Mouse (Mus musculus) thymus, adult 2 months (tissue): ENCODE data around the gene Ankrd39. TPM values are rescaled to one million over a fixed set of nuclear protein-coding genes. Genes with fewer than 3 reads are reported as not detected.

Experiments used
- DNase-seq: peaks from one replicate; pipeline ENCODE4 v3.0.0; 2021
- H3K27ac ChIP-seq: fragments of 200-500 bp; 2 replicates; pipeline ENCODE4 v1.5.1; 2012; ENCODE audit warnings: low read length, control low read depth; ENCODE audit not compliant: control insufficient read depth, insufficient read depth
- H3K27me3 ChIP-seq: fragments of 200-500 bp; 2 replicates; pipeline ENCODE4 v1.6.1; 2012; ENCODE audit warnings: mild to moderate bottlenecking, low read length, moderate library complexity, mixed read lengths; ENCODE audit not compliant: control insufficient read depth, insufficient read depth
- H3K36me3 ChIP-seq: fragments of 200-500 bp; 2 replicates; pipeline ENCODE4 v1.6.1; 2012; ENCODE audit warnings: mild to moderate bottlenecking, low read length, moderate library complexity; ENCODE audit not compliant: control insufficient read depth, insufficient read depth
- H3K4me1 ChIP-seq: fragments of 200-500 bp; replicated peaks from 2 replicates; pipeline ENCODE4 v1.6.1; 2012; ENCODE audit warnings: low read length; ENCODE audit not compliant: control insufficient read depth, insufficient read depth
- H3K4me3 ChIP-seq: fragments of 200-500 bp; 2 replicates; pipeline ENCODE4 v1.5.1; 2012; ENCODE audit warnings: mild to moderate bottlenecking, low read length, control low read depth, moderate library complexity; ENCODE audit not compliant: control insufficient read depth, insufficient read depth
- CTCF ChIP-seq: fragments of 200-500 bp; IDR thresholded peaks from 2 replicates; pipeline ENCODE4 v1.5.1; 2012; ENCODE audit warnings: mild to moderate bottlenecking, control low read depth, low read length, moderate library complexity, borderline replicate concordance; ENCODE audit not compliant: control insufficient read depth, poor library complexity, insufficient read depth; ENCODE audit errors: extremely low read depth
- POLR2A ChIP-seq: fragments of 200-500 bp; IDR thresholded peaks from 2 replicates; pipeline ENCODE4 v1.6.1; 2012; ENCODE audit warnings: mild to moderate bottlenecking, low read length, control low read depth, moderate library complexity; ENCODE audit not compliant: control insufficient read depth, poor library complexity, insufficient read depth; ENCODE audit errors: extremely low read depth
- WGBS: fragments of 180-500 bp; shearing (Covaris S2); methylation state at CpG from one replicate; pipeline ENCODE4 v1.1.7; 2018; 5-methylcytosine and 5-hydroxymethylcytosine counted together
- polyA plus RNA-seq: library from polyadenylated mRNA; depleted of rRNA; stranded (reverse); fragments of >200 nt; gene quantifications from 2 replicates; pipeline ENCODE4 v1.2.3, GENCODE M21; 2012

Gene Ankrd39
- polyA plus RNA-seq, 1 experiment: 48.4 TPM

GRCm38 (mm10) chr1:36547981-36548598 lies 845 bp upstream of the Ankrd39 start:
- Histone ChIP-seq H3K36me3 (no peaks in the 10 kb centered on the region), H3K27me3 (no peaks in the 10 kb centered on the region), H3K4me3 (no peak overlapping the region), H3K4me1 (peaks cover 5% of the 10 kb centered on the region), H3K27ac (no peak overlapping the region)
- 92% methylated on average over 9 of the region's 9 CpGs for WGBS
- DNase-seq: no peak
- no peak for TF ChIP-seq CTCF
- no peak for TF ChIP-seq POLR2A

DNA sequence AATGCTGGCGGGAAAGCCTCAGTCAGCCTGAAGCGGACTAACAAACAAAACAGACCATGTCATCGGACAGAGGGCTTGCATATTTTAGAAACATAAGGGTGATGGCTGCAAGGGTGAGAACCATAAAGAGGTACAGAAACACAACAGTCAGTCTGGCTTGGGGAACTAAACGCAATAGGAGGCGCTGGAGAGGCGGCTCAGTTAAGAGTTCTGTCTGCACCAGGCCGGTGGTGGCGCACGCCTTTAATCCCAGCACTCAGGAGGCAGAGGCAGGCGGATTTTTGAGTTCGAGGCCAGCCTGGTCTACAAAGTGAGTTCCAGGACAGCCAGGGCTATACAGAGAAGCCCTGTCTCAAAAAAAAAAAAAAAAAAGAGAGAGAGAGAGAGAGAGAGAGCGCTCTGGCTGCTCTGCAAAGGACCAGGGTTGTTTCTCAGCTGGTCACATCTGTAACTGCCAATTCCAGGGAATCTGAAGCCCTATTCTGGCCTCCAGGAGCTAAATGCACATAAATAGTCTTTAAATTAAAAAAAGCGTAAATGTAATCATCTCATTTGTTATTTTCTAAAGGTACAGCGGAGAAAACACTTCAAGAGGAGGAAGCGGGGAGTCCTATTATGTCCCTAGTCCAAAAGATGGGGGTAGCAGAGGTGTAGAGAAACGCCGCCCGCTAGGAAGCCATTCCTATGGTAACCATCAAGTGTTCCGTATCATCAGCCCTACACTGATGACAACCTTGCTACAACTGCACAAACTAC lies 1.2 kb downstream of the Ankrd39 start:
- Histone ChIP-seq H3K36me3 (peaks cover 9% of the 10 kb centered on the region; the same call in 1 of the 2 replicates), H3K4me1 (peaks cover 5% of the 10 kb centered on the region), H3K27ac (no peak overlapping the region; the same call in 1 of the 2 replicates), H3K27me3 (no peaks in the 10 kb centered on the region), H3K4me3 (peak overlapping the region; percentile 77; the same call in 1 of the 2 replicates)
- no peak for TF ChIP-seq CTCF
- 64% methylated on average over 19 of the region's 19 CpGs for WGBS
- peak; percentile 61 for DNase-seq

DNA sequence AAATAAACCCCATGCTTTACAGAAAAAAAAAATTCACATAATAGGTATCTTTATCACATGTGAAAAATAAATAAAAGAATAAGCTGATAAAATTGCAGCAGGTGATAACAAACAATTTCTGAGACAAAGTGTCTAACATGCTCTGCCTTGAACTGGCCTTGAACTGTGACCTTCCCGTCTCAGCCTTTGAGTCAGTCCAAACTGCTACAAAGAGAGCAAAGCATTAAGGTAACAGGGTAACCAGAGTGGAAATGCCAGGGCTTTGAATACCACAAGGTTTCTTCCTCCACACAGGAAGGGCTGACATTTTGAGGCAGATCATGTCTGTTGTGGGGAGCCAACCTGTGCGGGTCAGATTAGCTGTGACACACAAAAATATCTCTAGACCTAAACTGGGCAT lies 1.9 kb downstream of the Ankrd39 start:
- TF ChIP-seq CTCF (no peak), POLR2A (no peak)
- H3K27me3 ChIP-seq: no peaks in the 10 kb centered on the region
- DNase-seq: no peak
- no peak overlapping the region; the same call in 1 of the 2 replicates for H3K27ac ChIP-seq
- H3K36me3 ChIP-seq: peaks cover 11% of the 10 kb centered on the region; the same call in 1 of the 2 replicates
- H3K4me1 ChIP-seq: peaks cover 5% of the 10 kb centered on the region
- WGBS: 34% methylated on average over 2 of the region's 2 CpGs
- no peak overlapping the region for H3K4me3 ChIP-seq

GRCm38 (mm10) chr1:36542925-36543324 lies 4.3 kb downstream of the Ankrd39 start:
- TF ChIP-seq POLR2A (no peak), CTCF (no peak)
- DNase-seq: no peak
- peaks cover 17% of the 10 kb centered on the region; the same call in 1 of the 2 replicates for H3K36me3 ChIP-seq
- no peak overlapping the region for H3K4me3 ChIP-seq
- 98% methylated on average over 9 of the region's 9 CpGs for WGBS
- H3K4me1 ChIP-seq: peaks cover 5% of the 10 kb centered on the region
- no peaks in the 10 kb centered on the region for H3K27me3 ChIP-seq
- H3K27ac ChIP-seq: no peak overlapping the region

GRCm38 (mm10) chr1:36541844-36542243 lies 5.4 kb downstream of the Ankrd39 start:
- 98% methylated on average over 16 of the region's 16 CpGs for WGBS
- Histone ChIP-seq H3K4me3 (no peak overlapping the region), H3K27ac (no peak overlapping the region), H3K4me1 (peaks cover 5% of the 10 kb centered on the region), H3K27me3 (no peaks in the 10 kb centered on the region), H3K36me3 (peaks cover 17% of the 10 kb centered on the region; the same call in 1 of the 2 replicates)
- no peak for TF ChIP-seq CTCF
- no peak for TF ChIP-seq POLR2A
- DNase-seq: no peak

DNA sequence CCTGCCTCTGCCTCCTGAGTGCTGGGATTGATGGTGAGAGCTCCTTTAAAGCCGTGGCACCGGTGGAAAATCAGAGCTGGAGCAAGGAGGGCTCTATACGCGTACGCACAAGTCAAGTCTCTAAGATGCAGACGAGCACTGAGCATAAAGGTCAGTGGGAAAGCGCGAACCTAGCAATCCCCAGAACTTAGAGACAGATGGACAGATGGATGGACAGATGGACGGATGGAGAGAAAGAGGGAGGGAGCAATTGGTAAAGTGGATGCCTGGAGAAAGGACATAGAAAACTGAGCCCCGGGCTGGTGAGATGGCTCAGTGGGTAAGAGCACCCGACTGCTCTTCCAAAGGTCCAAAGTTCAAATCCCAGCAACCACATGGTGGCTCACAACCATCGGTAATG lies 6.4 kb downstream of the Ankrd39 start:
- Histone ChIP-seq H3K27ac (no peak overlapping the region), H3K36me3 (peaks cover 17% of the 10 kb centered on the region; the same call in 1 of the 2 replicates), H3K4me1 (peaks cover 5% of the 10 kb centered on the region), H3K4me3 (no peak overlapping the region), H3K27me3 (no peaks in the 10 kb centered on the region)
- 99% methylated on average over 12 of the region's 12 CpGs for WGBS
- TF ChIP-seq CTCF: no peak
- TF ChIP-seq POLR2A: no peak
- DNase-seq: no peak
